Mouse (Mus musculus): ENCODE results near the gene Cftr. TPM values are rescaled to one million over a fixed set of nuclear protein-coding genes. Genes with fewer than 3 reads are reported as not detected.

Gene Cftr
- polyA plus RNA-seq (2015; fragmentation: Nextera tagmentation; extraction: Ambion mirVana): 0.74 and 0.76 TPM in 2 replicates

GRCm38 (mm10) chr6:18170311-18170922 is at the start of gene Cftr:
Gene Cftr, plus strand, starts transcription at chr6:18170687.
- 2% methylated on average over 31 of the region's 45 CpGs for WGBS
- peak; percentile 98 for ATAC-seq
- no peaks in the 10 kb centered on the region for H3K9me3 ChIP-seq (replicated peaks; ENCODE audit: control insufficient read depth, low read length, poor library complexity, severe bottlenecking)
- H3K36me3 ChIP-seq (ENCODE audit: control insufficient read depth, insufficient read depth, low read length): no peaks in the 10 kb centered on the region
- H3K9ac ChIP-seq (ENCODE audit: low read depth, low read length): peak within 1 kb of the TSS; percentile 72
- H3K4me3 ChIP-seq (ENCODE audit: low read depth, low read length): peak within 1 kb of the TSS; percentile 63
- no peaks in the 10 kb centered on the region for H3K27me3 ChIP-seq (ENCODE audit: control insufficient read depth, insufficient read depth, low read depth, low read length)
- H3K4me2 ChIP-seq (ENCODE audit: low read length): peak within 1 kb of the TSS; percentile 72
- H3K27ac ChIP-seq (ENCODE audit: low read length): no peak within 1 kb of the TSS
- H3K4me1 ChIP-seq (ENCODE audit: control insufficient read depth, insufficient read depth, low read length): no peaks in the 10 kb centered on the region

DNA sequence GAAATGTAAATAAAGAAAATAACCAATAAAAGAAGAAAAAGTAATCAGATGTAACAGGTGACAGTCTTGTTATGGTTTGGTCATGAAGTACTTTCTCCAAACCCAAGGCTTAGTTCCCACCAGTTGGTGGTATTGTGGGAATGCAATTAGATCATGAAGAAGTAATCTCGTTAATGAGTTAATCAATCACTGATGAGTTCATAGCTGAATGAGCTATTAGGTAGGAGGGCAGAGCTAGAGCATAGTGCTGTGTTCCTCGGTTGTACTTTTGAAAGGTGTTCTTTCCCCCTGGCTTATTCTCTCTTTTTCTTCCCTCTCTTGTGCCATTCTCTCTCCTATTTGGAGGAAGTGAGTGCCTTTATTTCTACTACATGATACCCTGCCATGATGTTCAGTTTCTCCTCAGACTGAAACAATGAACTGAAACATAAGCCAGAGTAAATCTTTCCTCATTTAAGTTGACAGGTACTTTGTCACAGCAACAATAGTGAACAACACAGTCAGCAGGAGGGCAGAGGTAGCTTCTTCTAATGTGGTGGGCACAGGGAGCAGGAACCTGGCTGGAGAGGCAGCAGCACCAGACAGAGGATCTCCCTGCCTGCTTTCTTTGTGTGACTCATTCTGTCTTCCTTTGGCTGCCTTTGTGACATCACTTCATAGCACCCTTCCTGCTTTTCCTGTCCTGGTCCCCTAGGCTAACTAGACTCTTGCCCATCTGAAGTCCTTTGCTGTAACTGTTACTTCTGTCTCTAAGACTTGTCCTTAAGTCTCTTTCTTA is 43.1 kb upstream of the Cftr start:
- no peak for ATAC-seq
- no peak overlapping the region for H3K9ac ChIP-seq (ENCODE audit: low read depth, low read length)
- no peak overlapping the region for H3K4me3 ChIP-seq (ENCODE audit: low read depth, low read length)
- H3K27ac ChIP-seq (ENCODE audit: low read length): no peak overlapping the region
- H3K9me3 ChIP-seq (replicated peaks; ENCODE audit: control insufficient read depth, low read length, poor library complexity, severe bottlenecking): no peaks in the 10 kb centered on the region
- no peaks in the 10 kb centered on the region for H3K36me3 ChIP-seq (ENCODE audit: control insufficient read depth, insufficient read depth, low read length)
- H3K27me3 ChIP-seq (ENCODE audit: control insufficient read depth, insufficient read depth, low read depth, low read length): no peaks in the 10 kb centered on the region
- no peak overlapping the region for H3K4me2 ChIP-seq (ENCODE audit: low read length)
- no peaks in the 10 kb centered on the region for H3K4me1 ChIP-seq (ENCODE audit: control insufficient read depth, insufficient read depth, low read length)
- 67% methylated on average over 2 of the region's 2 CpGs for WGBS

- H3K27ac ChIP-seq (ENCODE audit: low read length): no peak overlapping the region
- no peaks in the 10 kb centered on the region for H3K4me1 ChIP-seq (ENCODE audit: control insufficient read depth, insufficient read depth, low read length)
- no peak overlapping the region for H3K4me2 ChIP-seq (ENCODE audit: low read length)
- H3K4me3 ChIP-seq (ENCODE audit: low read depth, low read length): no peak overlapping the region
- WGBS: 87% methylated on average over 4 of the region's 4 CpGs
- H3K9ac ChIP-seq (ENCODE audit: low read depth, low read length): no peak overlapping the region
- no peaks in the 10 kb centered on the region for H3K36me3 ChIP-seq (ENCODE audit: control insufficient read depth, insufficient read depth, low read length)
- ATAC-seq: no peak
- no peaks in the 10 kb centered on the region for H3K9me3 ChIP-seq (replicated peaks; ENCODE audit: control insufficient read depth, low read length, poor library complexity, severe bottlenecking)
- H3K27me3 ChIP-seq (ENCODE audit: control insufficient read depth, insufficient read depth, low read depth, low read length): no peaks in the 10 kb centered on the region
These were observed 42.4 kb upstream of the Cftr start for GRCm38 (mm10) chr6:18128059-18128458.

DNA sequence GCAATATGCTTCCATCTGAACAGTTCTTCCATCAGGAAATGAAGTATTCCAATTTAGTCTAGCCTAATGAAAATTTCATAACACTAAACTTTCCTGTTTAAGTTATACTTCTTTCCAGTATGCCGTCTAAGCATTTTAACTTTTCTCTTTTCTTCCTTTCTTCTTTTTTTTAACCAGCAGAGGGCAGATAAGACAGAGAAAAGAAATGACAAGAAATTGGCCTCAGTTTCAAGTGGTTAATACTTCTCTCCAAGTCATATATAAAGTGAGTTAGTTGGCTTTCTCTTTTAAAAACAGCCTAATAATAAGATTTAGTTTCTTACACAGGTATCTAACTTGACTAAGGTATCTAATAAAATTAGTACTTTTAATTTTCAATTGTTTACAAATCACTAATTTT is 35.2 kb upstream of the Cftr start:
- no peak overlapping the region for H3K4me2 ChIP-seq (ENCODE audit: low read length)

DNA sequence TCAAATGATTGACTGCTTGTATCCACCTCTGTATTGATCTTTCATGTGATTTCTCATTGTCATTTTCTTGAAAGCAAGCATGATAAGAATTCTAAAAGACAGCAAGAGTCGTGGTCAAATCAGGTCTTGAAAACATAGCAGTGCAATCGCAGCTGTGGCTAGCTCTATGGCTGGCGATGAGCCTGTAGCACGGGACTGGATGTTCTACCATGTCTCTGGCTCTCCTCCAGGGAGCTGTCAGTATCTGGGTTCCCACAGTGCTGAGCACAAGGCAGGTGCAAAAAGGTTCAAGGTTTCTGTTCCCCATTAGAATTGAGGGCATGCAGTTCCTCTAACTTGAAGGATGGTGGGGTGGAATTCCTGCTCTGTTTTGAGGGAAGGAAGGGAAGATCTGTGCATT is 17.5 kb upstream of the Cftr start:
- Histone ChIP-seq H3K27me3 (ENCODE audit: control insufficient read depth, insufficient read depth, low read depth, low read length) (no peaks in the 10 kb centered on the region), H3K36me3 (ENCODE audit: control insufficient read depth, insufficient read depth, low read length) (no peaks in the 10 kb centered on the region), H3K4me1 (ENCODE audit: control insufficient read depth, insufficient read depth, low read length) (no peaks in the 10 kb centered on the region), H3K4me2 (ENCODE audit: low read length) (no peak overlapping the region), H3K27ac (ENCODE audit: low read length) (no peak overlapping the region), H3K4me3 (ENCODE audit: low read depth, low read length) (no peak overlapping the region), H3K9ac (ENCODE audit: low read depth, low read length) (no peak overlapping the region), H3K9me3 (replicated peaks; ENCODE audit: control insufficient read depth, low read length, poor library complexity, severe bottlenecking) (no peaks in the 10 kb centered on the region)
- WGBS: 73% methylated on average over 4 of the region's 4 CpGs
- no peak for ATAC-seq

More for the DNA sequence above, 35.2 kb upstream of the Cftr start:
- Histone ChIP-seq H3K36me3 (ENCODE audit: control insufficient read depth, insufficient read depth, low read length) (no peaks in the 10 kb centered on the region), H3K4me3 (ENCODE audit: low read depth, low read length) (no peak overlapping the region), H3K27me3 (ENCODE audit: control insufficient read depth, insufficient read depth, low read depth, low read length) (no peaks in the 10 kb centered on the region), H3K4me1 (ENCODE audit: control insufficient read depth, insufficient read depth, low read length) (no peaks in the 10 kb centered on the region), H3K9me3 (replicated peaks; ENCODE audit: control insufficient read depth, low read length, poor library complexity, severe bottlenecking) (no peaks in the 10 kb centered on the region), H3K27ac (ENCODE audit: low read length) (no peak overlapping the region), H3K9ac (ENCODE audit: low read depth, low read length) (no peak overlapping the region)
- WGBS: 55% methylated on average over 1 of the region's 1 CpGs
- no peak for ATAC-seq

DNA sequence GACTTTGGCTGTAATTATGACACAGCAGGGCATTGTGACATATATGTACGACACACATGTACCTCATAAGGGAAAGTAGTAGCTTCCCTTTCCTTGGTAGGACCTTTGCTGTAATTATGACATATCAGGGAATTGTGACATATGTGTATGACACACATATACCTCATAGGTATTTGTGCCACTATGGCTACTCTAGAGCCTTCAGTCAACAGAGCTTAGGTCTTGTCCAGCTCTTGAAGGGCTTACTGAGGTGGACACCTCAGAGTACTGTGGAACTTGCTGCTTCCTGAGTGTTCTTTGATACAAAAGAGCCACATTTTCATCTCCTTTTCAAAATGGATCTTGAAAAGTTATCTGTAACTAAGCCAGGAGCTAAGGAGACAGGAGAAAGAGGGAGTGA is 869 bp upstream of the Cftr start:
- H3K36me3 ChIP-seq (ENCODE audit: control insufficient read depth, insufficient read depth, low read length): no peaks in the 10 kb centered on the region
- H3K4me1 ChIP-seq (ENCODE audit: control insufficient read depth, insufficient read depth, low read length): no peaks in the 10 kb centered on the region
- no peak for ATAC-seq
- no peak overlapping the region for H3K9ac ChIP-seq (ENCODE audit: low read depth, low read length)
- H3K4me3 ChIP-seq (ENCODE audit: low read depth, low read length): no peak overlapping the region
- no peak overlapping the region for H3K27ac ChIP-seq (ENCODE audit: low read length)
- 83% methylated on average over 1 of the region's 1 CpGs for WGBS
- H3K4me2 ChIP-seq (ENCODE audit: low read length): no peak overlapping the region
- H3K9me3 ChIP-seq (replicated peaks; ENCODE audit: control insufficient read depth, low read length, poor library complexity, severe bottlenecking): no peaks in the 10 kb centered on the region
- no peaks in the 10 kb centered on the region for H3K27me3 ChIP-seq (ENCODE audit: control insufficient read depth, insufficient read depth, low read depth, low read length)

- Histone ChIP-seq H3K4me3 (ENCODE audit: low read depth, low read length) (no peak overlapping the region), H3K27me3 (ENCODE audit: control insufficient read depth, insufficient read depth, low read depth, low read length) (no peaks in the 10 kb centered on the region), H3K9ac (ENCODE audit: low read depth, low read length) (no peak overlapping the region), H3K27ac (ENCODE audit: low read length) (no peak overlapping the region), H3K36me3 (ENCODE audit: control insufficient read depth, insufficient read depth, low read length) (no peaks in the 10 kb centered on the region), H3K9me3 (replicated peaks; ENCODE audit: control insufficient read depth, low read length, poor library complexity, severe bottlenecking) (no peaks in the 10 kb centered on the region), H3K4me2 (ENCODE audit: low read length) (no peak overlapping the region), H3K4me1 (ENCODE audit: control insufficient read depth, insufficient read depth, low read length) (no peaks in the 10 kb centered on the region)
- no peak for ATAC-seq
- 43% methylated on average over 8 of the region's 8 CpGs for WGBS
These were observed 1.1 kb downstream of the Cftr start for GRCm38 (mm10) chr6:18171614-18172013.

DNA sequence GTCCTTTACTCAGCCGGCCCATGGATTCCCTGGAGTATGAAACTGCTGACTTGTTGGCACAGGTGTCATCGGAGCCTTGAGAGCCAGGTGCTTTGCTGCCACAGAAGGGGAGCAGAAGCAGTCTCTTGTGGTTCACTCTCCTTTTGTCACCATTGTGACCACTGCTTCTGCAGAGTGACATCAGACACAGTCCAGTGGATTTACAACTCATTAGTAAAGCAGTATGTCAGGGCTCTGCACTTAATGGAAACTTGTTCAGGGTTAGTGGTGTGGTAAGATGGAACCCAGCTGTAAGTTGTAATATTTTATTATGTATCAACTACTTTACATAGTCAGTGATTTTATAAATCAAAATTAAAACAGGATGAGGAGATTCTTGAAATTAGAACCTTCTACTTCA is 7.0 kb downstream of the Cftr start:
- no peaks in the 10 kb centered on the region for H3K27me3 ChIP-seq (ENCODE audit: control insufficient read depth, insufficient read depth, low read depth, low read length)
- no peaks in the 10 kb centered on the region for H3K4me1 ChIP-seq (ENCODE audit: control insufficient read depth, insufficient read depth, low read length)
- no peak overlapping the region for H3K4me3 ChIP-seq (ENCODE audit: low read depth, low read length)
- no peak overlapping the region for H3K27ac ChIP-seq (ENCODE audit: low read length)
- no peak overlapping the region for H3K9ac ChIP-seq (ENCODE audit: low read depth, low read length)
- ATAC-seq: no peak
- H3K4me2 ChIP-seq (ENCODE audit: low read length): no peak overlapping the region
- H3K9me3 ChIP-seq (replicated peaks; ENCODE audit: control insufficient read depth, low read length, poor library complexity, severe bottlenecking): no peaks in the 10 kb centered on the region
- WGBS: 74% methylated on average over 2 of the region's 2 CpGs
- H3K36me3 ChIP-seq (ENCODE audit: control insufficient read depth, insufficient read depth, low read length): no peaks in the 10 kb centered on the region

DNA sequence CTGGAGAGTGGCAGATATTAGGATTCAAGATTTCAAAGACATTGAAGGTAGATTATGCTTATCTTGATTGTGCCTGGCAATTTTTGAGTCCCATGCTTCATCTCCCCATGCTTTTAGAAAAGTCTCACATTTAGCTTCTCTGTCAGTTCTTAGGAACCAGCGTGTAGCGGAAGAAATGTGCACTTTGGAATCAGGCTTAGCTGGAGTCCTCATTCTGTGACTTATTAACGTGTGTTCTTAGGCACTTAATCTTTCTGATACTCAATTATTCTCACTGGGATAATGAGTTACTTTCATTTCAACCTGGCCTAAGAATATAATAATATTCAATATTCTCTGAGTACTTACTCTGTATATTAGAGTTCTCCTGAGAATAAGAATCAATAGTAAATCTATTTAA is 10.2 kb downstream of the Cftr start:
- Histone ChIP-seq H3K36me3 (ENCODE audit: control insufficient read depth, insufficient read depth, low read length) (no peaks in the 10 kb centered on the region), H3K9ac (ENCODE audit: low read depth, low read length) (no peak overlapping the region), H3K4me1 (ENCODE audit: control insufficient read depth, insufficient read depth, low read length) (no peaks in the 10 kb centered on the region), H3K27me3 (ENCODE audit: control insufficient read depth, insufficient read depth, low read depth, low read length) (no peaks in the 10 kb centered on the region), H3K27ac (ENCODE audit: low read length) (no peak overlapping the region), H3K9me3 (replicated peaks; ENCODE audit: control insufficient read depth, low read length, poor library complexity, severe bottlenecking) (no peaks in the 10 kb centered on the region), H3K4me3 (ENCODE audit: low read depth, low read length) (no peak overlapping the region), H3K4me2 (ENCODE audit: low read length) (no peak overlapping the region)
- no peak for ATAC-seq
- 64% methylated on average over 3 of the region's 3 CpGs for WGBS

Measured in midbrain, embryonic 16.5 days (tissue).